Mouse (Mus musculus) forebrain, embryonic 15.5 days (tissue): ENCODE measurements around the gene Kcnc1. TPM values are rescaled to one million over a fixed set of nuclear protein-coding genes. Genes with fewer than 3 reads are reported as not detected.

ENCODE experiments used
- ATAC-seq: fragments of 200-750 bp; cut with Nextera tagmentation; replicated peaks from 2 replicates; pipeline ENCODE4 v1.8.0; 2017; ENCODE audit warnings: mild to moderate bottlenecking, moderate TSS enrichment, moderate library complexity
- H3K27ac ChIP-seq: fragments of 300-500 bp; sonication (generic); replicated peaks from 2 replicates; pipeline ENCODE4 v1.5.1; 2015; ENCODE audit warnings: mild to moderate bottlenecking, inconsistent platforms
- H3K27me3 ChIP-seq: fragments of 300-500 bp; sonication (generic); 2 replicates; pipeline ENCODE4 v1.6.1; 2015; ENCODE audit warnings: inconsistent platforms
- H3K36me3 ChIP-seq: fragments of 300-500 bp; sonication (generic); 2 replicates; pipeline ENCODE4 v1.6.1; 2015; ENCODE audit warnings: mild to moderate bottlenecking, inconsistent platforms
- H3K4me1 ChIP-seq: fragments of 300-500 bp; sonication (generic); 2 replicates; pipeline ENCODE4 v1.6.1; 2015; ENCODE audit warnings: inconsistent platforms
- H3K4me2 ChIP-seq: fragments of 300-500 bp; sonication (generic); replicated peaks from 2 replicates; pipeline ENCODE4 v1.6.1; 2015; ENCODE audit warnings: mild to moderate bottlenecking, inconsistent platforms
- H3K4me3 ChIP-seq: fragments of 300-500 bp; sonication (generic); 2 replicates; pipeline ENCODE4 v1.5.1; 2015; ENCODE audit warnings: mild to moderate bottlenecking, inconsistent platforms
- H3K9ac ChIP-seq: fragments of 300-500 bp; sonication (generic); replicated peaks from 2 replicates; pipeline ENCODE4 v1.6.1; 2015; ENCODE audit warnings: mild to moderate bottlenecking, inconsistent platforms
- H3K9me3 ChIP-seq: fragments of 300-500 bp; sonication (generic); 2 replicates; pipeline ENCODE4 v1.6.1; 2016; ENCODE audit warnings: inconsistent platforms
- WGBS: fragments of 180-500 bp; shearing (Covaris S2); methylation state at CpG from one replicate; pipeline ENCODE4 v1.1.7; 2015; ENCODE audit warnings: mixed read lengths; 5-methylcytosine and 5-hydroxymethylcytosine counted together
- polyA plus RNA-seq: library from polyadenylated mRNA; unstranded; fragments of >200 nt; fragmentation: Nextera tagmentation; extraction: Ambion mirVana; gene quantifications from 2 replicates; pipeline ENCODE4 v1.2.1, GENCODE M21; 2015

Gene Kcnc1
- polyA plus RNA-seq: 9.2 and 10.0 TPM in 2 replicates

DNA sequence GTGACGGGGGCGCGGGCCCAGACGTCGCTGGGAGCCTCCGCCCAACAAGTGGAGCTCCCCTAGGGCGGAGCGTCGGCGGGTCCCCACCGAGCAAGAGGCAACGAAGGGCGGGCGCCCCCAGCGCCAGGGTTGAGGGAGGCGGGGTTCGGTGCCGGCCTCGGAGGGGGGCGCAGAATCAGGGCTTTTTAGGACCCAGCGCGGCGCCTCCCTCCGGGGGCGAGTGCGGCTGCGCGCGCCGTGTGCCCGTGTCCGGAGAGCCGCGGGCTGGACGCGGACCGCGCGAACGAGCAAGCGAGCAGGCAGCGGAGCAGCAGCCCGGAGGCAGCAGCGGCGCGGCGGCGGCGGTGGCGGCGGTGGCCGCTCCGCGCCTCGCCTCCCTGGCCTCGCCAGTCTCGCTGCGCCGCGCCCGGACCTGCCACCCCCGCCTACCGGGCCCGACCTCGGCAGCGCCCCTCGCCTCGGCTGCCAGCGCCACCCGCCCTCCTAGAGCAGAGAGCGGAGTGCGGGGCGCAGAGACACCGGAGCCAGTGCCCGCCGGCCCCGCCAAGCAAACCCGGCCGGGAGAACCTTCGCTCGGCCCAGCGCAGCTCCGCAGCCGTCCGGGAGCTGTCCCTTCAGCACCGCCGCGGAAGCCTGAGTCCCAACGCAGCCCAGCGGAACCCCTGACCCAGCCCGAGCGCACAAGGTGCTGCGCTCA lies at the start of gene Kcnc1:
TSS of gene Kcnc1 (plus strand) at position 267 of the 697 bp plus-strand sequence.
- peak within 1 kb of the TSS; percentile 73 for H3K4me2 ChIP-seq
- no peaks in the 10 kb centered on the region for H3K9me3 ChIP-seq
- peak within 1 kb of the TSS; percentile 89 for H3K9ac ChIP-seq
- peak within 1 kb of the TSS; percentile 83 for H3K27ac ChIP-seq
- H3K4me1 ChIP-seq: peaks cover 49% of the 10 kb centered on the region
- peak; percentile 70 for ATAC-seq
- H3K27me3 ChIP-seq: peaks cover 32% of the 10 kb centered on the region
- WGBS: 0% methylated on average over 65 of the region's 93 CpGs
- H3K4me3 ChIP-seq: peak within 1 kb of the TSS; percentile 90
- H3K36me3 ChIP-seq: no peaks in the 10 kb centered on the region

DNA sequence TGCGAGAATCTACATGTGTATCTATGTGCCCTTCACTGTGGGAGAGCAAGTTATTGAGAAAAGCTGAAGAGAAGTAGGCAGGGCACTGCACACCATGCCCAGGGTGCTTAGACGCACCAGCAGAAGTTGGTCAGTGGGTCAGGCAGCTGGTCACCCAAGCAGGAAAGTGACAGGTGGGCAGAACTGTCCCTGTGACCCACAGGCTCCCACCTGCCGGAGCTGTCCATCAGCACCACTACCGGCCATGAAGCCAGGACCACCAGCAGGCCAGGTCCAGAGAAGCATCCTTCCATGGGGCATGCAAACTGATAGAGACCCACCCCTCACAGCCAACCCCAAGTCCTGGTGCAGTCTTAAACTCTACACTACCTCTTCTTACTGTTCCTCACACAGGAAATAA lies 48.6 kb upstream of the Kcnc1 start:
- H3K27me3 ChIP-seq: peaks cover 28% of the 10 kb centered on the region; the same call in 1 of the 2 replicates
- no peak overlapping the region for H3K4me3 ChIP-seq
- WGBS: 60% methylated on average over 4 of the region's 4 CpGs
- ATAC-seq: no peak
- H3K9ac ChIP-seq: no peak overlapping the region
- no peaks in the 10 kb centered on the region for H3K9me3 ChIP-seq
- H3K4me2 ChIP-seq: no peak overlapping the region
- H3K4me1 ChIP-seq: no peaks in the 10 kb centered on the region; the same call in none of the 2 replicates
- no peak overlapping the region for H3K27ac ChIP-seq
- H3K36me3 ChIP-seq: no peaks in the 10 kb centered on the region

DNA sequence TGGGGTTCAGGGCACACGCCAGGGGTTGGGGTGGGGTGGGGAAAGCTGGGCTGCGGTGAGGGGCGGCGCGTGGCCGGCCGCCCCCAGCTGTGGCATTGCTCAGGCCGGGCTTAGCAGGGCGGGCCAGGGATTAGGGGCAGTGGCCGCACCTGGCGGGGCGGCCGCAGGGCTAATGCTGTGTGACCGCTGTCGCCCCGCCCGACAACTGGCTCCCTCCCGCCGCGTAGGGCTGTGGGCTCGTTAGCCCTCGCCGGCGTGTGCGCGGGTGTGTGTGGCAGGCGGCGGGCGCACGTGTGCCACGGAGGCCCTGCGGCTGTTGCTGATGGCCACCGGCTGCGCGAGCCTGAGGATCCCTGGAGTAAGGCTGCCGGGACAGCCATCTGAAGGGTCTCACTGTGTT lies 47.5 kb upstream of the Kcnc1 start:
- ATAC-seq: no peak
- peaks cover 28% of the 10 kb centered on the region; the same call in 1 of the 2 replicates for H3K27me3 ChIP-seq
- H3K36me3 ChIP-seq: no peaks in the 10 kb centered on the region
- H3K27ac ChIP-seq: no peak overlapping the region
- H3K4me2 ChIP-seq: peak overlapping the region; percentile 30
- no peaks in the 10 kb centered on the region for H3K9me3 ChIP-seq
- H3K4me1 ChIP-seq: no peaks in the 10 kb centered on the region; the same call in none of the 2 replicates
- H3K9ac ChIP-seq: no peak overlapping the region
- 2% methylated on average over 31 of the region's 36 CpGs for WGBS
- no peak overlapping the region for H3K4me3 ChIP-seq

DNA sequence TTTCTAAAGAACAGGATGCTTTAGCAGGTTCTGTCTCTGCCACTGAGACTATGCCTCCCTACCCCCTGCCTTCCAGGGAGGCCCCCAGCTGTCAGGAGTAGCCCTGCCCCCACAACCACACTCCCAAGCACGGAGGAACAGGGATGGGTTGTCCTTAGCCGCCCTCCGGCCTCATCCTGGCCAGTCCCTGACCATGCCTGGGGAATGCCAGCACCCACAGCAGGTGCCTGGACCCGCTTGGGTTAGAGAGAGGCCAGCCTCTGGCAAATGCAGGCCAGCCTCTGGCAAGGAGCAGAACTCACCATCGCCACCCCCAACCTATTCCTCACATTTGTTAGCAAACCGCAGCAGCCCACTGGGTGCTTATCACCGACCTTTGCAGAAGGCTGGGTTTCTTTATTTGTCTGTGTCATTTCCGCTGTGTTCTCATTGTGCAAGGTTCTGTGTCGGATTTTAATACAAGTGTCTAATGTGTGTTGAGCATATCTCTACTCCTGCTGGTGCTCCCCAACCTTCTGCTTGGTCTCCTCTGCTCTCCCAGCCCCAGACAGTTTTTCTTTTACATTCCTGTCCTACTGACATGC lies 46.1 kb upstream of the Kcnc1 start:
- H3K9me3 ChIP-seq: no peaks in the 10 kb centered on the region
- H3K27me3 ChIP-seq: peaks cover 28% of the 10 kb centered on the region; the same call in 1 of the 2 replicates
- no peak overlapping the region for H3K27ac ChIP-seq
- no peaks in the 10 kb centered on the region; the same call in none of the 2 replicates for H3K4me1 ChIP-seq
- H3K9ac ChIP-seq: no peak overlapping the region
- 48% methylated on average over 9 of the region's 9 CpGs for WGBS
- no peak for ATAC-seq
- no peak overlapping the region for H3K4me3 ChIP-seq
- H3K4me2 ChIP-seq: no peak overlapping the region
- H3K36me3 ChIP-seq: no peaks in the 10 kb centered on the region

DNA sequence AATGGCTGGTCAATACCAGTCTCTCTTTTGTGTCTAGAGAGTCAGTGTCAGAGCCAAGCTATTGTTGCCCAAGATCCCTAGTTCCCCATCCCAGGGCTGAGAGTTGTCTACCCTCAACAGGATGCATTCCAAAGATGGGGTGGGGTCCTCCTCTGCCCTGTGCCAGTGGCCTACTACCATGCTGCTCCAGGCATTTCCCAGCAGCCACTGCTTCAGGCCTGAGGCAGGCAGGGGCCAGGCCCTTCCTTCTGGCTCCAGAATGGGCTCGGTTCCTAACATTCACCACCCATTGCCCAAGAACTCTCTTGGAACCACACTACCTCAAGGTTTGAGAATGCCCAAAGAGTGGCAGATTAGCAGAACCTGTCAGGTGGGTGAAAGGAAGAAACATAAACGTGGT lies 43.5 kb upstream of the Kcnc1 start:
- Histone ChIP-seq H3K4me3 (no peak overlapping the region), H3K4me1 (no peaks in the 10 kb centered on the region; the same call in none of the 2 replicates), H3K9ac (no peak overlapping the region), H3K36me3 (no peaks in the 10 kb centered on the region), H3K9me3 (no peaks in the 10 kb centered on the region), H3K27me3 (peaks cover 20% of the 10 kb centered on the region; the same call in 1 of the 2 replicates), H3K27ac (no peak overlapping the region), H3K4me2 (no peak overlapping the region)
- no peak for ATAC-seq
- WGBS: 62% methylated on average over 2 of the region's 2 CpGs

DNA sequence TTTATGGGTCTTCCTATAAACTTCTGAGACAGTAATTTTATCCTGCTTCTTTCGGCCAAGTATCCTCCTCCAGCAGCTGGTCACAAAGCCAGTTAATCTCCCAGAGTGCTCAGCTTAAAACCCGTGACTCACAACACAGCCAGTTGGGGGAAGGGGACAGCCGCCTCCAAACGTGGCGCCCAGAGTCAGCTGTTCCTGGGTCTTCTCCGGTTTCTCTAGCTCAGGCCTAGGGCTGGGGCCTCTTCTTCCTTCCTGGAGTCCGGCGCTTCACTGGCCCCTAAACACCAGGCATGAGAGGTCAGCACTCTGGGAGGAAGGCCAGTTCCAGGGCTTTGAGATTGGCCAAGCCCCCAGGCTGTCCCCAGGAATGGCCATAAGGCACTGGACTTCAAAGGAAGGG lies 43.1 kb upstream of the Kcnc1 start:
- Histone ChIP-seq H3K36me3 (no peaks in the 10 kb centered on the region), H3K27me3 (peaks cover 15% of the 10 kb centered on the region; the same call in 1 of the 2 replicates), H3K9ac (no peak overlapping the region), H3K4me2 (no peak overlapping the region), H3K4me3 (no peak overlapping the region), H3K4me1 (no peaks in the 10 kb centered on the region; the same call in none of the 2 replicates), H3K27ac (no peak overlapping the region), H3K9me3 (no peaks in the 10 kb centered on the region)
- WGBS: 66% methylated on average over 8 of the region's 8 CpGs
- ATAC-seq: no peak

DNA sequence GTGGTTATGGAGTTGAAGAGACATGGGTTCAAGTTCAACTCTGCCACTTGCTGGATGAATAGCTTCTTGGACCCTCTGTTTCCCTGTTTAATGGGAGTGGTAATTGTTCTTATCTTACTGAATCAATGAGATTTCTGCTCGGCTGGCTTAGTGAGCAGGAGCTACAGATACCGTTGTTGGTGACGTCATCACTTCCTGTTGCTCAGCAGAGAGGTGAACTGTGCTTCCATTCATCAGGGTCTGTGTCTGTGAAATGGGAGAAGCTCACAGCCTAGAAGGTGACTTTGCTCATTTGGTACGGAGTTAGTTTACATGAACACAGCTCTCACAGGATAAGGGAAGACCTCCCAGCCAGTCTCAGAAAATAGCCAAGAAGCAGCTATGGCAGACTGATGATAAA lies 42.4 kb upstream of the Kcnc1 start:
- Histone ChIP-seq H3K27ac (no peak overlapping the region), H3K4me1 (no peaks in the 10 kb centered on the region; the same call in 1 of the 2 replicates), H3K4me2 (no peak overlapping the region), H3K9ac (no peak overlapping the region), H3K36me3 (no peaks in the 10 kb centered on the region), H3K9me3 (no peaks in the 10 kb centered on the region), H3K4me3 (no peak overlapping the region), H3K27me3 (peaks cover 10% of the 10 kb centered on the region; the same call in 1 of the 2 replicates)
- no peak for ATAC-seq
- 60% methylated on average over 4 of the region's 4 CpGs for WGBS

DNA sequence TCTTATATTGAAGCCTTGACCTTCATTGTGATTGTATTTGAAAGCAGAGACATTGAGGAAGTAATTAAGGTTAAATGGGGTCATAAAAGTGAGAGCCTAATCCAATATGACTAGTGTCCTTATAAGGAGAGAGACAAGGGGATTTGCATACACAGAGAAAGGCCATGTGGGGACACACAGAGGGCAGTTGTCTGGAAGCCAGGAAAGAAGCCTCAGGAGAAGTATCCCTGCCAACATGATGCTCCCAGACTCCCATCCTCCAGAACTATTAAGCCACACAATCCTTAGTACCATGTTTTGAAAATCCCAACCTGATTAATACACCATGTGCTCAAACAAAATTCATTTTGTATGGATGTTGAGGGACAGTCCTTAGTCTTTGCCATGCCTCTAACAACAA lies 34.5 kb upstream of the Kcnc1 start:
- Histone ChIP-seq H3K4me3 (no peak overlapping the region), H3K27me3 (no peaks in the 10 kb centered on the region), H3K27ac (no peak overlapping the region), H3K9me3 (no peaks in the 10 kb centered on the region), H3K9ac (no peak overlapping the region), H3K36me3 (no peaks in the 10 kb centered on the region), H3K4me1 (no peaks in the 10 kb centered on the region), H3K4me2 (no peak overlapping the region)
- ATAC-seq: no peak

DNA sequence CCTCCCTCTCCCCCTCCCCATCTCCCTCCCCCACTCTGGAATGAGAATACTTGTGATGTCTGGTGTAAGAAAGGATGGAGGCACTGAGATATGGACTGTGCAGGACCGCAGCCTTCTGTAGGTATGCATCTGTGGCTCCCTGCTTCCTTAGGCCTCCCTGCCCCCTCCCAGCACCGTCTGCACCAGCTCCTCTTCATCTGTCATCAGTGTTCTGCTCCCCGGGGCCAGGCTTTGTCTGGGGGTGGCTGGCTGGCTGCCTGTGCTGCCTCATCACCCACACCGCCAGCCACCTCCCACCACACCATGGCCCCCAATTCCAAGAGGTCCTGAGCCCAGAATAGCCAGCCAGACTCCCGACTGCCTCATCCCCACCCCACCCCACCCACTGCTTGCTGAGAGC lies 32.1 kb upstream of the Kcnc1 start:
- H3K9me3 ChIP-seq: no peaks in the 10 kb centered on the region
- no peak for ATAC-seq
- no peaks in the 10 kb centered on the region for H3K36me3 ChIP-seq
- 38% methylated on average over 4 of the region's 5 CpGs for WGBS
- H3K4me1 ChIP-seq: no peaks in the 10 kb centered on the region
- no peak overlapping the region for H3K9ac ChIP-seq
- no peak overlapping the region for H3K4me2 ChIP-seq
- H3K27ac ChIP-seq: no peak overlapping the region
- H3K4me3 ChIP-seq: no peak overlapping the region
- no peaks in the 10 kb centered on the region for H3K27me3 ChIP-seq

DNA sequence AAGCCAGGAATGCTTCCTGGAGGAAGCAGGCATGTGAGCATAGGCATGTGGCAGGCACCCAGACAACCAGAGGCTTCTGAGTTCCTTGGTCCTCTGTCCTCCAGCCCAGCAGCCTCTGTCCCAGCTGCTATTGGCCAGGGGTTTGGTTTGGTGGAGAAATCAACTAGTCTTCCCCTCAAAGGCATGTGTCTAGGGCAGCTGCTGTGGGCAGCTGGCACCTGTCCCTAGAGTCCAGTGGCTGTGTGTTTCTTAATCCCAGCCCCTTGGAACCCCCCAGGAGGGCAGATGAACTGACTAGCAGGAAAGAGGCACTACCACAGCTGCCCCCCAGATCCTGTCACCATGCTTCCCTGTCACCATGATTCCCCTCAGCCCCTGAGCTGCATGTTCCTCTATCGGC lies 30.5 kb upstream of the Kcnc1 start:
- H3K27me3 ChIP-seq: no peaks in the 10 kb centered on the region
- WGBS: 95% methylated on average over 1 of the region's 1 CpGs
- no peak overlapping the region for H3K4me3 ChIP-seq
- no peaks in the 10 kb centered on the region for H3K36me3 ChIP-seq
- H3K4me1 ChIP-seq: no peaks in the 10 kb centered on the region
- H3K9ac ChIP-seq: no peak overlapping the region
- H3K27ac ChIP-seq: no peak overlapping the region
- ATAC-seq: no peak
- H3K9me3 ChIP-seq: no peaks in the 10 kb centered on the region
- no peak overlapping the region for H3K4me2 ChIP-seq

DNA sequence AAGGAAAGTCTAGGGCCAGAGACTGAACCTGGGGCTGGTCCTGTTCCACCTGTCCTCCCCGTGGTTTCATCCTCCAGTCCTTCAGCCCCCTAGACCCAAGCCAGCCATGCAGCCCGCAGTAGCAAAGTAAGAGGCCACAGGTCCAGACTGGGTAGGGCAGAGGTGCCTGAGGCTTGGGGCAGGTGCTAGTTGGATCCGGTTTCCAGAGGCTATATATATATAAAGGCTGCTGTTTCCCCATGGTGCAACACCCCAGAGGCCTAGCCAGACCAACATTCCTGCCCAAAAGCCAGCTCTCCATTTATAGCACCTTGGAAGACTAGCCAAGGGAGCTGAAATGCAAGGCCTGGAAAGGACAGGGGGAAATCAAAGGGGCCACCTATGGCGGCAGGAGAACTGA lies 25.2 kb upstream of the Kcnc1 start:
- no peaks in the 10 kb centered on the region for H3K36me3 ChIP-seq
- no peak overlapping the region for H3K27ac ChIP-seq
- H3K9ac ChIP-seq: no peak overlapping the region
- 0 out of 2 replicates have a peak, but pooled peaks cover 2% of the 10 kb centered on the region for H3K4me1 ChIP-seq
- H3K9me3 ChIP-seq: no peaks in the 10 kb centered on the region
- no peak overlapping the region for H3K4me3 ChIP-seq
- peaks cover 15% of the 10 kb centered on the region for H3K27me3 ChIP-seq
- H3K4me2 ChIP-seq: no peak overlapping the region
- ATAC-seq: no peak
- WGBS: 83% methylated on average over 4 of the region's 4 CpGs

DNA sequence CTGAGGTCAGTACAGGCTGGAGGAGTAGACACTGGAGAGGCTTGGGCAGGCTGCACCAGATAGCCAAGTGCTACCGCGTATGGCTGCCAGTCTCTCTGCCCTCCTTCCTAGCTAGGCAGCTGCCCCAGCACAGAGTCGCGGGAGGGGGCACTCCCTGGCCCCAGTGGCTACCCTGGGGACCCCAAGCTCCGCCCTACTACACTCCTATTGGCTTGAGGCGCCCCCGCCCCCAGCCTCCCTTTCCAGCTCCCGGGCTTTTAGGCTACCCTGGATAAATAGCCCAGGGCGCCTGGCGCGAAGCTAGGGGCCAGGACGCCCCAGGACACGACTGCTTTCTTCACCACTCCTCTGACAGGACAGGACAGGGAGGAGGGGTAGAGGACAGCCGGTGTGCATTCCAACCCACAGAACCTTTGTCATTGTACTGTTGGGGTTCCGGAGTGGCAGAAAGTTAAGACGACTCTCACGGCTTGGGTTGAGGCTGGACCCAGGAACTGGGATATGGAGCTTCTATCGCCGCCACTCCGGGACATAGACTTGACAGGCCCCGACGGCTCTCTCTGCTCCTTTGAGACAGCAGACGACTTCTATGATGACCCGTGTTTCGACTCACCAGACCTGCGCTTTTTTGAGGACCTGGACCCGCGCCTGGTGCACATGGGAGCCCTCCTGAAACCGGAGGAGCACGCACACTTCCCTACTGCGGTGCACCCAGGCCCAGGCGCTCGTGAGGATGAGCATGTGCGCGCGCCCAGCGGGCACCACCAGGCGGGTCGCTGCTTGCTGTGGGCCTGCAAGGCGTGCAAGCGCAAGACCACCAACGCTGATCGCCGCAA lies 19.9 kb upstream of the Kcnc1 start, which contains the start of gene Myod1:
TSS of gene Myod1 (plus strand) at position 303 of the 836 bp plus-strand sequence.
- peaks cover 44% of the 10 kb centered on the region for H3K27me3 ChIP-seq
- peak within 1 kb of the TSS; percentile 44 for H3K4me2 ChIP-seq
- no peaks in the 10 kb centered on the region for H3K36me3 ChIP-seq
- H3K4me1 ChIP-seq: peaks cover 28% of the 10 kb centered on the region
- 0 out of 2 replicates have a peak, but pooled peaks have one; percentile 10 for ATAC-seq
- H3K9ac ChIP-seq: 0 out of 2 replicates have a peak within 1 kb of the TSS, but pooled peaks have one; percentile 13
- no peak within 1 kb of the TSS for H3K27ac ChIP-seq
- H3K4me3 ChIP-seq: peak within 1 kb of the TSS; percentile 24
- no peaks in the 10 kb centered on the region for H3K9me3 ChIP-seq
- WGBS: 2% methylated on average over 44 of the region's 44 CpGs
